In genomic region chr11:84870337-84871043, GRCm38 (mm10) we compare ENCODE assay signal across 7 mouse cellular contexts. TPM values are rescaled to one million over a fixed set of nuclear protein-coding genes. Genes with fewer than 3 reads are reported as not detected.
A peak's percentile ranks its signal among the peaks of the same experiment; 100 is the strongest.
DNase-seq lines count a peak whose midpoint lies in the region; ATAC-seq and TF ChIP-seq lines count a peak whose summit lies in the region.

Gene Ggnbp2 (minus strand): TSS chr11:84870817.

- no peaks in the 10 kb centered on the region for H3K4me1 ChIP-seq in embryonic facial prominence, embryonic 11.5 days (ENCODE audit: control insufficient read depth, insufficient read depth, low read length)
- H3K4me1 ChIP-seq in kidney, adult 2 months (ENCODE audit: control insufficient read depth, insufficient read depth, low read length): peaks cover 6% of the 10 kb centered on the region; the same call in 1 of the 2 replicates
- peaks cover 20% of the 10 kb centered on the region for H3K4me1 ChIP-seq in limb, embryonic 12.5 days (replicated peaks)
- H3K4me1 ChIP-seq in midbrain, embryonic 15.5 days: peaks cover 30% of the 10 kb centered on the region
- H3K4me1 ChIP-seq in spleen, adult 2 months (ENCODE audit: control insufficient read depth, insufficient read depth, insufficient read length): peaks cover 7% of the 10 kb centered on the region; the same call in 1 of the 2 replicates

- ATAC-seq in embryonic facial prominence, embryonic 11.5 days (replicated peaks; ENCODE audit: insufficient number of reproducible peaks, low FRiP score, low TSS enrichment, low read depth): peak; percentile 91
- peak; percentile 90 for ATAC-seq in limb, embryonic 12.5 days (ENCODE audit: insufficient number of reproducible peaks, insufficient read depth, low FRiP score, low TSS enrichment, low read depth)
- peak; percentile 88 for ATAC-seq in midbrain, embryonic 15.5 days (replicated peaks)

- peak within 1 kb of the TSS; percentile 96 for H3K27ac ChIP-seq in embryonic facial prominence, embryonic 11.5 days (replicated peaks; ENCODE audit: low read depth, low read length)
- H3K27ac ChIP-seq in kidney, adult 2 months (ENCODE audit: insufficient read depth, low read depth, low read length): peak within 1 kb of the TSS; percentile 100
- H3K27ac ChIP-seq in limb, embryonic 12.5 days: peak within 1 kb of the TSS; percentile 98
- H3K27ac ChIP-seq in midbrain, embryonic 15.5 days: peak within 1 kb of the TSS; percentile 100
- H3K27ac ChIP-seq in spleen, adult 2 months (ENCODE audit: insufficient read depth, low read length): peak within 1 kb of the TSS; percentile 99

- peak within 1 kb of the TSS; percentile 81 for H3K4me3 ChIP-seq in embryonic facial prominence, embryonic 11.5 days (ENCODE audit: low read depth, low read length)
- peak within 1 kb of the TSS; percentile 98 for H3K4me3 ChIP-seq in kidney, adult 2 months (ENCODE audit: insufficient read depth, low read depth, low read length)
- H3K4me3 ChIP-seq in limb, embryonic 12.5 days (replicated peaks): peak within 1 kb of the TSS; percentile 93
- peak within 1 kb of the TSS; percentile 75 for H3K4me3 ChIP-seq in midbrain, embryonic 15.5 days
- peak within 1 kb of the TSS; percentile 83 for H3K4me3 ChIP-seq in spleen, adult 2 months (ENCODE audit: extremely low read depth, insufficient read depth, insufficient read length)

- H3K9me3 ChIP-seq in embryonic facial prominence, embryonic 11.5 days (replicated peaks; ENCODE audit: control insufficient read depth, low read length): no peaks in the 10 kb centered on the region
- no peaks in the 10 kb centered on the region for H3K9me3 ChIP-seq in limb, embryonic 12.5 days
- H3K9me3 ChIP-seq in midbrain, embryonic 15.5 days: no peaks in the 10 kb centered on the region

- peak within 1 kb of the TSS; percentile 93 for H3K9ac ChIP-seq in embryonic facial prominence, embryonic 11.5 days (replicated peaks; ENCODE audit: low read length)
- peak within 1 kb of the TSS; percentile 96 for H3K9ac ChIP-seq in limb, embryonic 12.5 days (replicated peaks)
- H3K9ac ChIP-seq in midbrain, embryonic 15.5 days: peak within 1 kb of the TSS; percentile 94

- no peaks in the 10 kb centered on the region for H3K27me3 ChIP-seq in embryonic facial prominence, embryonic 11.5 days (ENCODE audit: control insufficient read depth, insufficient read depth, low read length)
- no peaks in the 10 kb centered on the region for H3K27me3 ChIP-seq in kidney, adult 2 months (replicated peaks; ENCODE audit: control insufficient read depth, insufficient read depth, low read length)
- no peaks in the 10 kb centered on the region for H3K27me3 ChIP-seq in limb, embryonic 12.5 days
- no peaks in the 10 kb centered on the region for H3K27me3 ChIP-seq in midbrain, embryonic 15.5 days (replicated peaks)
- no peaks in the 10 kb centered on the region for H3K27me3 ChIP-seq in spleen, adult 2 months (ENCODE audit: control insufficient read depth, insufficient read depth, low read length)

- H3K4me2 ChIP-seq in embryonic facial prominence, embryonic 11.5 days (ENCODE audit: low read depth, low read length): peak within 1 kb of the TSS; percentile 84
- H3K4me2 ChIP-seq in limb, embryonic 12.5 days: peak within 1 kb of the TSS; percentile 70
- peak within 1 kb of the TSS; percentile 80 for H3K4me2 ChIP-seq in midbrain, embryonic 15.5 days

- peak; percentile 97 for DNase-seq in adrenal gland, postnatal 14 days
- DNase-seq in embryonic facial prominence, embryonic 11.5 days (ENCODE audit: low spot score): peak; percentile 89
- DNase-seq in heart, adult 11 months: peak; percentile 99
- DNase-seq in kidney, adult 2 months: peak; percentile 95
- peak; percentile 91 to 94 for DNase-seq in spleen, adult 2 months (ENCODE audit: low read depth in 1 of 2, low spot score in 2 of 2)

- TF ChIP-seq CTCF in kidney, adult 2 months (conservative IDR thresholded peaks at IDR 0.05; ENCODE audit: insufficient read depth, insufficient read length, low read depth, low read length): no peak
- TF ChIP-seq CTCF in spleen, adult 2 months (IDR thresholded peaks at IDR 0.05; ENCODE audit: extremely low read depth, insufficient read depth, insufficient read length, insufficient replicate concordance): no peak

- under 1% methylated on average over 43 of the region's 62 CpGs for WGBS in embryonic facial prominence, embryonic 11.5 days
- 1% methylated on average over 49 of the region's 62 CpGs for WGBS in kidney, adult 2 months
- under 1% methylated on average over 46 of the region's 62 CpGs for WGBS in limb, embryonic 12.5 days
- under 1% methylated on average over 52 of the region's 62 CpGs for WGBS in midbrain, embryonic 15.5 days
- WGBS in spleen, adult 2 months: under 1% methylated on average over 41 of the region's 62 CpGs

- no peak for TF ChIP-seq POLR2A in kidney, adult 2 months (IDR thresholded peaks at IDR 0.05; ENCODE audit: low read depth, low read length)
- peak; percentile 57 for TF ChIP-seq POLR2A in spleen, adult 2 months (IDR thresholded peaks at IDR 0.05; ENCODE audit: low read depth, low read length)

- no peaks in the 10 kb centered on the region for H3K36me3 ChIP-seq in embryonic facial prominence, embryonic 11.5 days (replicated peaks; ENCODE audit: control insufficient read depth, insufficient read depth, low read depth, low read length)
- H3K36me3 ChIP-seq in kidney, adult 2 months (ENCODE audit: control insufficient read depth, insufficient read depth, low read length): peaks cover 2% of the 10 kb centered on the region; the same call in 1 of the 2 replicates
- no peaks in the 10 kb centered on the region for H3K36me3 ChIP-seq in limb, embryonic 12.5 days
- no peaks in the 10 kb centered on the region for H3K36me3 ChIP-seq in midbrain, embryonic 15.5 days (replicated peaks)
- H3K36me3 ChIP-seq in spleen, adult 2 months (ENCODE audit: control insufficient read depth, insufficient read depth, low read length): peaks cover 1% of the 10 kb centered on the region; the same call in 1 of the 2 replicates

RNA-seq across cellular contexts. Expression of gene Ggnbp2, which starts in this region (rescaled TPM):
- 74.2 and 77.0 TPM in 2 replicates for total RNA-seq in adrenal gland, postnatal 14 days (2021)
- 72.0 and 72.5 TPM in 2 replicates for polyA plus RNA-seq in embryonic facial prominence, embryonic 11.5 days (2014; fragmentation: Nextera tagmentation; extraction: Ambion mirVana)
- 36.6 and 48.6 TPM in 2 replicates for polyA plus RNA-seq in kidney, adult 2 months (2012; rRNA removed)
- 69.5 and 72.6 TPM in 2 replicates for polyA plus RNA-seq in limb, embryonic 12.5 days (2016; fragmentation: Nextera tagmentation; extraction: Ambion mirVana)
- polyA plus RNA-seq in midbrain, embryonic 15.5 days (2015; fragmentation: Nextera tagmentation; extraction: Ambion mirVana): 71.8 and 72.8 TPM in 2 replicates
- polyA plus RNA-seq in spleen, adult 2 months (2012; rRNA removed): 25.4 and 34.1 TPM in 2 replicates

Comparison
In these comparisons a context has a peak if more than half of its experiments do, and no peak if none do; other contexts are left out.
1. Peak in every context shown above with its lines: DNase-seq, ATAC-seq, H3K4me3 ChIP-seq and H3K27ac ChIP-seq.